Mouse (Mus musculus): ENCODE measurements around the gene Opn5.

DNA sequence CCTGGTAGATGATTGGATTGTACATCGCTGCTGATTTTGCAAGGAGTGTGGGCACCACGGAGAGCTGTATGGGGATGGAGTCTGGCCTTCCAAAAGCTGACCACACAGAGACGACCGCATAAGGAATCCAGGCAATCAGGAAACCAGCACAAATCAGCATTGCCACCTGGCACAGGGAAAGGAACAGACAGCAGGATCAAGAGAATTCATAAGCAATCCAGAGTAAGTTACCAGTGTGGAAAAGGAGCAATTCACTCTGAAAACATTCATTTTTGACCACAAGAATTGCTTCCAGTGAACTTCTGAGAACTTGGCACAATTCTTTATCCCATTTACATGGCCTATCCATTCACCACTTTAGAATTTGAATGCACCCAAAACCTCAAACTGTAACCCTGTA lies 30.6 kb downstream of the Opn5 start:
- TF ChIP-seq CTCF (IDR thresholded peaks at IDR 0.05; ENCODE audit: extremely low read depth, insufficient read length, insufficient replicate concordance, low read depth, low read length) (no peak), POLR2A (IDR thresholded peaks at IDR 0.05; ENCODE audit: low read depth, low read length) (no peak)
